Mouse (Mus musculus) liver, embryonic 14 days (tissue): ENCODE measurements around the gene Setd7. TPM values are rescaled to one million over a fixed set of nuclear protein-coding genes. Genes with fewer than 3 reads are reported as not detected.

ENCODE experiments used
- polyA plus RNA-seq: library from polyadenylated mRNA; depleted of rRNA; stranded (reverse); fragments of >200 nt; gene quantifications from 2 replicates; pipeline ENCODE4 v1.2.3, GENCODE M21; 2012; rRNA removed

Setd7 gene
- polyA plus RNA-seq: 2.1 and 2.2 TPM in 2 replicates

GRCm38 (mm10) chr3:51560511-51561108 lies at the start of gene Setd7:
TSS of gene Setd7 (minus strand) at chr3:51560879.

GRCm38 (mm10) chr3:51483741-51484359 lies 76.8 kb downstream of the Setd7 start, which contains the start of gene Rab33b:
TSS of gene Rab33b (plus strand) at chr3:51483920.

Other genes with a start within 250 kb of the Setd7 start
- gene Elf2, start 220.2 kb downstream of the Setd7 start, polyA plus RNA-seq: 19.5 and 22.5 TPM in 2 replicates
- 0.46 and 0.52 TPM in 2 replicates for gene Mgarp, start 164.1 kb downstream of the Setd7 start, polyA plus RNA-seq
- 158 and 162 TPM in 2 replicates for gene Ndufc1, start 151.9 kb downstream of the Setd7 start, polyA plus RNA-seq
- 14.0 and 16.1 TPM in 2 replicates for gene Naa15, start 145.7 kb downstream of the Setd7 start, polyA plus RNA-seq
- gene Rab33b, start 77.0 kb downstream of the Setd7 start, polyA plus RNA-seq: 2.1 and 2.3 TPM in 2 replicates
- gene Mgst2, start 99.5 kb upstream of the Setd7 start, polyA plus RNA-seq: 2.9 and 3.6 TPM in 2 replicates